In genomic region chr6:140258101-140258500, GRCm38 (mm10) we compare ENCODE assay signal across 14 mouse cellular contexts.
"Had no signal": no experiment of that assay in that cellular context is flagged by ENCODE, and none has a peak within 500 bp of the region (broad histone marks: within the 10 kb centered on the region; RNA-seq: fewer than 3 reads in every experiment).

No protein-coding gene starts in this region.

- H3K4me1 ChIP-seq: limb, embryonic 15.5 days; liver, embryonic 12.5 days; midbrain, embryonic 12.5 days; stomach, embryonic 15.5 days had no signal

- H3K4me2 ChIP-seq: limb, embryonic 15.5 days; liver, embryonic 12.5 days; lung, embryonic 14.5 days; midbrain, embryonic 12.5 days; stomach, embryonic 15.5 days had no signal

- ATAC-seq: intestine, embryonic 16.5 days; liver, embryonic 12.5 days had no signal

- H3K27ac ChIP-seq: limb, embryonic 15.5 days; liver, embryonic 12.5 days; midbrain, embryonic 12.5 days; stomach, embryonic 15.5 days had no signal

- H3K36me3 ChIP-seq: limb, embryonic 15.5 days; liver, embryonic 12.5 days; midbrain, embryonic 12.5 days; stomach, embryonic 15.5 days had no signal

- H3K9me3 ChIP-seq: limb, embryonic 15.5 days; liver, embryonic 12.5 days; midbrain, embryonic 12.5 days; stomach, embryonic 15.5 days had no signal

- H3K4me3 ChIP-seq: limb, embryonic 15.5 days; liver, embryonic 12.5 days; midbrain, embryonic 12.5 days; stomach, embryonic 15.5 days had no signal

- DNase-seq: layer of hippocampus, adult 9-11 months; layer of hippocampus, postnatal 36 days; lung, embryonic 14.5 days; lung, postnatal 10 days; lung, postnatal 4 days; right cerebral cortex, postnatal 4 days; spleen, adult 18-20 months; thymus, adult 2 months; thymus, postnatal 36 days had no signal

- H3K27me3 ChIP-seq: limb, embryonic 15.5 days; liver, embryonic 12.5 days; midbrain, embryonic 12.5 days; stomach, embryonic 15.5 days had no signal

- H3K9ac ChIP-seq: limb, embryonic 15.5 days; liver, embryonic 12.5 days; lung, embryonic 14.5 days; midbrain, embryonic 12.5 days; stomach, embryonic 15.5 days had no signal
